Mouse (Mus musculus) layer of hippocampus, adult 9-11 months (tissue): ENCODE measurements around the gene Dab1.

Experiments
- DNase-seq: peaks from one replicate; pipeline ENCODE4 v3.0.0; 2022

The Dab1 gene

GRCm38 (mm10) chr4:104121959-104122358 lies 502.8 kb downstream of the Dab1 start:
- DNase-seq: no peak

GRCm38 (mm10) chr4:104122364-104122763 lies 503.2 kb downstream of the Dab1 start:
- DNase-seq: no peak

- DNase-seq: no peak
These were observed 534.5 kb downstream of the Dab1 start for GRCm38 (mm10) chr4:104153637-104154036.

GRCm38 (mm10) chr4:104178067-104178466 lies 558.9 kb downstream of the Dab1 start:
- DNase-seq: no peak

- DNase-seq: no peak
These were observed 567.2 kb downstream of the Dab1 start for GRCm38 (mm10) chr4:104186311-104186710.

- DNase-seq: no peak
These were observed 579.5 kb downstream of the Dab1 start for GRCm38 (mm10) chr4:104198635-104199034.

- no peak for DNase-seq
These were observed 582.5 kb downstream of the Dab1 start for GRCm38 (mm10) chr4:104201686-104202085.

GRCm38 (mm10) chr4:104204047-104204446 lies 584.9 kb downstream of the Dab1 start:
- no peak for DNase-seq

GRCm38 (mm10) chr4:104206639-104207038 lies 587.5 kb downstream of the Dab1 start:
- peak; percentile 30 for DNase-seq

- DNase-seq: no peak
These were observed 589.9 kb downstream of the Dab1 start for GRCm38 (mm10) chr4:104209081-104209480.

- DNase-seq: no peak
These were observed 591.6 kb downstream of the Dab1 start for GRCm38 (mm10) chr4:104210796-104211195.

GRCm38 (mm10) chr4:104211531-104212455 lies 592.6 kb downstream of the Dab1 start:
- DNase-seq: no peak

GRCm38 (mm10) chr4:104214724-104215123 lies 595.6 kb downstream of the Dab1 start:
- DNase-seq: no peak

GRCm38 (mm10) chr4:104217336-104217735 lies 598.2 kb downstream of the Dab1 start:
- no peak for DNase-seq

- peak; percentile 22 for DNase-seq
These were observed 599.6 kb downstream of the Dab1 start for GRCm38 (mm10) chr4:104218765-104219164.

- DNase-seq: no peak
These were observed 600.9 kb downstream of the Dab1 start for GRCm38 (mm10) chr4:104220099-104220498.

- DNase-seq: no peak
These were observed 610.1 kb downstream of the Dab1 start for GRCm38 (mm10) chr4:104229296-104229695.

- DNase-seq: peak; percentile 30
These were observed 627.3 kb downstream of the Dab1 start for GRCm38 (mm10) chr4:104246506-104246905.

- no peak for DNase-seq
These were observed 630.3 kb downstream of the Dab1 start for GRCm38 (mm10) chr4:104249462-104249861.

- peak; percentile 70 for DNase-seq
These were observed 638.6 kb downstream of the Dab1 start for GRCm38 (mm10) chr4:104257776-104258175.

GRCm38 (mm10) chr4:104269422-104270172 lies 650.4 kb downstream of the Dab1 start:
- peak; percentile 48 for DNase-seq

- DNase-seq: no peak
These were observed 651.0 kb downstream of the Dab1 start for GRCm38 (mm10) chr4:104270173-104270557.

GRCm38 (mm10) chr4:104275260-104275659 lies 656.1 kb downstream of the Dab1 start:
- no peak for DNase-seq

- no peak for DNase-seq
These were observed 657.8 kb downstream of the Dab1 start for GRCm38 (mm10) chr4:104276916-104277315.
